In the genomic region with DNA sequence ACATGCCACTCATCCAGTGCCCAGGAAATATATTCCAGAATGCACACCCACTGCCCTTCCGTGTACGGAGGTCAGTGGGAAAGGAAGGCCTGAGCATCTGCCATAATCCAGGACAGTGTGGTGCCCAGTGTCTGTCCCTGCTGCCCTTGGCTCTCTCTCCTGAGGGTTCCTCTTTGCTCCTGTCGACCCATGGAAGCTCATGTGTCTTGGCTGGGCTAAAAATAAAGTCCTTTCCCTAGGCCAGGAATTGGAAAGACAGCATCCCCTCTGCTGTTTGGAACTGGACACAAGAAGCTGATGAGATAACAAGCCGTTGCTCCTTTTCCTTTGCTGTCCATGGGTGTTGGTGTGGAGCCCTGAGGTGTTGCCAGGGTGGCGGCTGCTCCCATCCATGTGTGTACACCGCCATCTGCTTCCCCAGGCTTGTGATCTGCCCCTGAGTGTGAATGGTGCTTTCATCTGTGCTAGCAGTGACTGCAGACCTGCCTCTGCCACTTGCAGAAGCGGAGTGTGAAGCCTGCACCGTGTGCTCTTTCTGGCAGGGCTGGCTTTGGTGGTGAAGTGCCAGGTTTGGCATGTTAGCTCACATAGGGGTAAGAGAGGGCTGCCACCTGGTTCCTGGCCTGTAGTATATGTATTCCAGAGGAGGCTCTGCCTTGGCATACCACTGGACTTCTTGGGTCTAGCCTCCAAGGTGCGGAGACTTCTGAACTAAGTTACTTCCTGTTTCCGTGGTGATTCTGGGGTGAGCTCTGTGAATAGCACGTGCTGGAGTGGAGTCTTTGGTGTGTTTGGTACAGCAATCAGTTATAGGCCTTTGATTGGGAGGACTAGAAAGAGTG, we compare ENCODE assay signal across 10 mouse cellular contexts. TPM values are rescaled to one million over a fixed set of nuclear protein-coding genes. Genes with fewer than 3 reads are reported as not detected.
DNase-seq lines count a peak whose midpoint lies in the region; ATAC-seq and TF ChIP-seq lines count a peak whose summit lies in the region.
"Had no signal": no experiment of that assay in that cellular context is flagged by ENCODE, and none has a peak within 500 bp of the region (broad histone marks: within the 10 kb centered on the region; RNA-seq: fewer than 3 reads in every experiment).

No protein-coding gene starts in this region.

- no peak for TF ChIP-seq CTCF in stomach, postnatal 0 days (IDR thresholded peaks at IDR 0.05; ENCODE audit: low read depth)

- H3K4me3 ChIP-seq in stomach, embryonic 16.5 days (replicated peaks; ENCODE audit: low read length) = no peak overlapping the region
- H3K4me3 ChIP-seq in stomach, postnatal 0 days (ENCODE audit: low read depth, low read length) = no peak overlapping the region
- no peak overlapping the region for H3K4me3 ChIP-seq in hindbrain, embryonic 14.5 days (replicated peaks; ENCODE audit: low read length)
- H3K4me3 ChIP-seq: erythroblast, embryonic 14.5 days had no signal

- 67% methylated on average over 11 of the region's 11 CpGs for WGBS in stomach, embryonic 16.5 days
- WGBS in stomach, postnatal 0 days = 66% methylated on average over 11 of the region's 11 CpGs
- WGBS in hindbrain, embryonic 14.5 days = 56% methylated on average over 11 of the region's 11 CpGs

- DNase-seq in stomach, postnatal 0 days (ENCODE audit: low spot score) = no peak
- no peak for DNase-seq in hindbrain, embryonic 14.5 days (ENCODE audit: low spot score)
- DNase-seq in thymus, postnatal 4 days = peak; percentile 44
- no peak for DNase-seq in ovary, postnatal 36 days (ENCODE audit: low spot score)
- no peak for DNase-seq in embryo, embryonic 9.5 days (ENCODE audit: extremely low spot score)
- DNase-seq in gastrocnemius, postnatal 25 days = no peak

- no peaks in the 10 kb centered on the region for H3K9me3 ChIP-seq in stomach, embryonic 16.5 days (replicated peaks; ENCODE audit: control insufficient read depth, low read length)
- no peaks in the 10 kb centered on the region for H3K9me3 ChIP-seq in stomach, postnatal 0 days (ENCODE audit: control insufficient read depth, low read length)
- H3K9me3 ChIP-seq in hindbrain, embryonic 14.5 days (ENCODE audit: control insufficient read depth, low read length) = no peaks in the 10 kb centered on the region

- no peak for ATAC-seq in stomach, embryonic 16.5 days (ENCODE audit: insufficient read depth, low FRiP score)
- no peak for ATAC-seq in stomach, postnatal 0 days (ENCODE audit: low FRiP score, low TSS enrichment)
- peak; percentile 45 for ATAC-seq in common myeloid progenitor, adult 5-6 weeks (replicated peaks; ENCODE audit: low read depth, poor library complexity, severe bottlenecking)
- ATAC-seq in hindbrain, embryonic 14.5 days (ENCODE audit: low FRiP score) = no peak
- ATAC-seq: Patski had no signal

- H3K4me1 ChIP-seq in stomach, embryonic 16.5 days (ENCODE audit: control insufficient read depth, insufficient read depth, low read length) = peaks cover 57% of the 10 kb centered on the region
- H3K4me1 ChIP-seq in stomach, postnatal 0 days (replicated peaks; ENCODE audit: control insufficient read depth, insufficient read depth) = peaks cover 11% of the 10 kb centered on the region
- H3K4me1 ChIP-seq in hindbrain, embryonic 14.5 days (replicated peaks; ENCODE audit: control insufficient read depth, insufficient read depth, low read length) = peaks cover 65% of the 10 kb centered on the region

- no peak for TF ChIP-seq EP300 in stomach, postnatal 0 days (optimal IDR thresholded peaks at IDR 0.05)

- H3K27me3 ChIP-seq in stomach, embryonic 16.5 days (ENCODE audit: control insufficient read depth, insufficient read depth, low read length) = no peaks in the 10 kb centered on the region
- H3K27me3 ChIP-seq in stomach, postnatal 0 days (ENCODE audit: control insufficient read depth, insufficient read depth, low read length) = no peaks in the 10 kb centered on the region
- no peaks in the 10 kb centered on the region for H3K27me3 ChIP-seq in hindbrain, embryonic 14.5 days (ENCODE audit: control insufficient read depth, insufficient read depth, low read length)
- H3K27me3 ChIP-seq: Patski had no signal

- no peak overlapping the region for H3K4me2 ChIP-seq in stomach, embryonic 16.5 days (ENCODE audit: low read depth, low read length)
- no peak overlapping the region for H3K4me2 ChIP-seq in stomach, postnatal 0 days (replicated peaks; ENCODE audit: low read depth)
- no peak overlapping the region for H3K4me2 ChIP-seq in hindbrain, embryonic 14.5 days (replicated peaks)

- peak overlapping the region; percentile 15; the same call in 1 of the 2 replicates for H3K27ac ChIP-seq in stomach, embryonic 16.5 days (ENCODE audit: low read length)
- no peak overlapping the region; the same call in 1 of the 2 replicates for H3K27ac ChIP-seq in stomach, postnatal 0 days (replicated peaks)
- H3K27ac ChIP-seq in hindbrain, embryonic 14.5 days = 0 out of 2 replicates have a peak overlapping the region, but pooled peaks have one; percentile 4

- H3K9ac ChIP-seq in stomach, embryonic 16.5 days (ENCODE audit: low read length) = no peak overlapping the region
- no peak overlapping the region for H3K9ac ChIP-seq in stomach, postnatal 0 days (ENCODE audit: low read length)
- H3K9ac ChIP-seq in hindbrain, embryonic 14.5 days = no peak overlapping the region

- H3K36me3 ChIP-seq in stomach, embryonic 16.5 days (ENCODE audit: control insufficient read depth, insufficient read depth, low read length) = no peaks in the 10 kb centered on the region
- no peaks in the 10 kb centered on the region for H3K36me3 ChIP-seq in stomach, postnatal 0 days (ENCODE audit: control insufficient read depth, insufficient read depth, low read length)
- H3K36me3 ChIP-seq in hindbrain, embryonic 14.5 days (replicated peaks; ENCODE audit: control insufficient read depth, insufficient read depth) = no peaks in the 10 kb centered on the region

RNA-seq across cellular contexts. Expression of gene Galnt2, which starts 50.7 kb away (rescaled TPM):
- 47.4 and 49.3 TPM in 2 replicates for polyA plus RNA-seq in stomach, embryonic 16.5 days (2015; fragmentation: Nextera tagmentation; extraction: Ambion mirVana)
- 48.6 and 48.9 TPM in 2 replicates for polyA plus RNA-seq in stomach, postnatal 0 days (2015; fragmentation: Nextera tagmentation; extraction: Ambion mirVana)
- total RNA-seq in common myeloid progenitor, adult 5-6 weeks (2017) = 10.1 and 31.0 TPM in 2 replicates
- polyA plus RNA-seq in hindbrain, embryonic 14.5 days (2014; fragmentation: Nextera tagmentation; extraction: Ambion mirVana) = 62.9 and 70.6 TPM in 2 replicates
- total RNA-seq in gastrocnemius, postnatal 25 days (2021) = 10 to 100 TPM; 30.7 to 39.0 TPM
